Mouse (Mus musculus) left cerebral cortex, adult 2 months (tissue): Measurements from ENCODE around the gene Nxn. TPM values are rescaled to one million over a fixed set of nuclear protein-coding genes. Genes with fewer than 3 reads are reported as not detected.

Experiments used
- DNase-seq, 2 experiments: peaks; one replicate each; pipeline ENCODE4 v3.0.0; 2021 to 2022; ENCODE audit warnings: low spot score in 2 of 2, mixed read lengths in 1 of 2; ENCODE audit errors: extremely low spot score in 1 of 2
- H3K27ac ChIP-seq: fragments of 200-600 bp; 2 replicates; pipeline ENCODE4 v1.8.1; 2022
- H3K4me3 ChIP-seq: fragments of 200-600 bp; 2 replicates; pipeline ENCODE4 v1.8.1; 2022
- CTCF ChIP-seq: fragments of 200-600 bp; IDR thresholded peaks from 2 replicates; pipeline ENCODE4 v1.8.1; 2022; ENCODE audit warnings: antibody characterized with exemption, mild to moderate bottlenecking, moderate library complexity
- intact Hi-C: fragments of 180-260 bp; cut with DNase I; formaldehyde crosslinking; loops from one replicate; pipeline ENCODE4 v1.15.1; 2025
- total RNA-seq, 2 experiments: library from RNA; stranded (reverse); gene quantifications; 2 replicates each; pipeline ENCODE4 v1.2.3; 2021

The Nxn gene
- total RNA-seq, 2 experiments from 2014 or later: 11.2 TPM

DNA sequence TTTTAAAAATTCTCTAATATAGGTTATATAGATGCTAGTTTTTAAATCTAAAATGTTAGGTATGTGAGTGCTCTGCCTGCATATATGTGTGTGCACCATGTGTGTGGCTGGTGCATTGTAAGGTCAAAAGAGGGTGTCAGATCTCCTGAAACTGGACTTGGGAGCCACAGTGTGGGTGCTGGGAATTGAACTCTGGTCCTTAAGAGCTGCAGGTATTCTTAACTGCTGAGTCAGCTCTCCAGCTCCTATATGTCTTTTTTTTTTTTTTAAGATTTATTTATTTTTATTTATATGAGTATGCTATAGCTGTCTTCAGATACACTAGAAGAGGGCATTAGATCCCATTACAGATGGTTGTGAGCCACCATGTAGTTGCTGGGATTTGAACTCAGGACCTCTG lies 152.5 kb downstream of the Nxn start:
- no peak for DNase-seq
- no peak for TF ChIP-seq CTCF
- intact Hi-C loops: no loop called here

DNA sequence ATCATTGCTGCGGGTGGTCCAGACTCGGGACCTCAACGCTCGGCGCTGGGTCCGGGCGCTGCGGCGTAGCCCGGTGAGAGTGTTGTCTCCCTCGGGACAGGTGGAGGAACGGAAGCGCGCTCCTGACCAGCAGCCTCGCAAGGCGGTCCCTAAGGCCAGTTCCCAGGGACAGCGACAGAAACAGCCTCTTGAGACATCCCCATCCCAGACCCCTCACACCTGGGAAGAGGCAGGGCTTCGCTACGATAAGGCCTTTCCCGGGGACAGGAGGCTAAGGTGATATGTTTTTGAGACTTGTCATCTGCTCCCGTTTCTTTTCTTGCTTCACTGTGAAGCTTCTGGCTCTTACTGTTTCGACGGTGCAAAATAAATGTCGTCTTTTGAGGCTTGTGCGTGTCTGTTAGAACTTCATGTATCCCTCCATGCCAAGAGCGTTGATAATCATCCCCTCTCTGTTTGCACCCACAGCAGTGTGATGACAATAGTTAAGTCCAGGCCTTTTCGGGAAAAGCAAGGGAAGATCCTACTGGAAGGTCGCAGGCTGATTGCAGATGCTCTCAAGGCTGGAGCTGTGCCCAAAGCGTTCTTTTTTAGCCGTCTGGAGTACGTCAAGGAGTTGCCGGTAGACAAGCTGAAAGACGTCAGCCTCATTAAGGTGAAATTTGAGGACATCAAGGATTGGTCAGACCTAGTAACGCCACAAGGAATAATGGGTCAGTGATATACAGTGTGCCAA lies 155.0 kb downstream of the Nxn start:
- no peak for DNase-seq
- TF ChIP-seq CTCF: no peak
- H3K27ac ChIP-seq: peak overlapping the region; percentile 86
- intact Hi-C loops: no loop called here
- H3K4me3 ChIP-seq: peak overlapping the region; percentile 91

More for the DNA sequence above, 152.5 kb downstream of the Nxn start:
- H3K27ac ChIP-seq: no peak overlapping the region
- H3K4me3 ChIP-seq: no peak overlapping the region

DNA sequence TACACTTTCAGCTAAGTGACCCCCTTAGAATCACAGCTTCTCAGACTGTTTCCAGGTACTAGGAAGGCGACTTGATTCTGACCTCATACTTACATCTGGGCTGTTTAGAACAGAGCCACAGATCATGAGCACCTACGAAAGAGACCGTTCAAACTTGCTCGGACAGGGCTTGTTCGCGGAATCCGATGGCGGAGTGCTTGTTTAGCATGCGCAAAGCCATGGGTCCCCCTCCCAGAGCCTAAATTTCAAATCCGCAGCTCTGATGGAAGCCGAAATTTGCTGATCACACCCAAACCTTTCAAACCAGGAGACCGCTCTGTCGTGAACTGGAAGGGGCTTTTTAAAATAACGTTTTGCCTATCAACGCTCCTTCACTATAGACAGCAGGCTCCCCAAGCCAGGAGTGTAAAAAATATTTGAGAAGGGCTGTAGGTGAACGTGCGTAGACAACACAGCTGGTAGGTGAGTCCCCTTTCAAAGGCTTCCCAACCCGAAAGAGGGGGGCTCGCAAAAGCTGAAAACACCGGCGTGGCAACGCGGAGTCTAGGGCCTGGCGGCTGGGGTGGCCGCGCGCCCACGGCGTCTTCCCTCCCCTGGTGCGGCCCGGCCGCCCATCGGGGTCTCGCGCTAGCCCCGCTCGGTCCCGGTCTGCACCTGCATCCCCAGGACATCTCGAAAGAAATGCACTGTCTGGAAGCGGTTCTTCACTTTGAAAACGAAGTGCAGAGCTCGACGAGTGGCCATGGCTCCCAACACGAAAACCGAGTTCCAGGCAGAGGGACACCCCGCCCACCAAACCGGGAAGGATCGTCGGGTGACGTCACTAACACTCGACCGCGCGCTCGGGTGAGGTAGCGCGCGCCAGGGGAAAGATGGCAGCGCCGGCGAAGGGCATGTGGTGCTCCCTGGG lies 155.8 kb downstream of the Nxn start, which contains the start of the genes Mrm3 and Glod4:
Mrm3 (plus strand) TSS at position 815 of the 910 bp plus-strand sequence.
Glod4 (minus strand) TSS at position 825 of the 910 bp plus-strand sequence.
- intact Hi-C loops: no loop called here
- H3K4me3 ChIP-seq: peak within 1 kb of the TSS; percentile 91
- H3K27ac ChIP-seq: peak within 1 kb of the TSS; percentile 86
- no peak for TF ChIP-seq CTCF
- DNase-seq: peak; percentile 91 to 95

DNA sequence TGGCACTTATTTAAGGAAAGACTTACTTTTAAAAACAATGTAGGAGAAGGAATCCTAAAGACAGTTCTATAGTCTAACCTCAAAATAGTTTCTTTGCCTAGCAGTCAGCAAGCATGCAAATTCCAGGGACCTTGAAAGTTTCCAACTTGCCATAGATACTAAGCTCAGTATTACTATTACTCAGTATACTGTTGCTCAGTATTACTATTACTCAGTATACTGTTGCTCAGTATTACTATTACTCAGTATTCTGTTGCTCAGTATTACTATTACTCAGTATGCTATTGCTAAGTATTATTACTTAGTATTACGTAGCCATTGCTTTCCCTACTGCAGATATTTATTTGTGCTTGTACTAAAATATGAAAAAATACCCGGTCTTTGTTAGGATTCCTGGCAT lies 159.2 kb downstream of the Nxn start:
- no peak for DNase-seq
- intact Hi-C loops: no loop called here

DNA sequence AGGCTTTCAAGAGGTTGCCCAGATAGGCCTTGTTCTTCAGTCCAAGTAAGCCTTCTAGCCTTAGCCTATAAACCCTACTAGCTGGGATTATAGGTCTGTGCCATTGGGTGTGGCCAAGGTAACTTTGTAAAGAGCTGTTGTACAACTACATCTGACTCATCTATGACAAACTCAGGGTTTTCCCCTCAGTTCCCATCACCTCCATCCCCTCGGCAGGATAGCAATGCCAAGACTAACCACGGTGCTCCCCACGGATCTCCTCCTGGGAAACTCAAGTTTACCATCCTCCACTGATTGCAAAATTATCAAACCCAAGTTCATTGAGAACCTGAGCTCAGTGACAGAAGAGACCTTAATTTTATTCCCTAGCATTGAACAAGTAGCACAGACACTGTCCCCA lies 162.8 kb downstream of the Nxn start:
- Histone ChIP-seq H3K4me3 (no peak overlapping the region), H3K27ac (no peak overlapping the region; the same call in 1 of the 2 replicates)
- intact Hi-C loops: no loop called here
- TF ChIP-seq CTCF: no peak
- DNase-seq: no peak

More for the DNA sequence above, 159.2 kb downstream of the Nxn start:
- no peak overlapping the region for H3K4me3 ChIP-seq
- no peak for TF ChIP-seq CTCF
- no peak overlapping the region for H3K27ac ChIP-seq

DNA sequence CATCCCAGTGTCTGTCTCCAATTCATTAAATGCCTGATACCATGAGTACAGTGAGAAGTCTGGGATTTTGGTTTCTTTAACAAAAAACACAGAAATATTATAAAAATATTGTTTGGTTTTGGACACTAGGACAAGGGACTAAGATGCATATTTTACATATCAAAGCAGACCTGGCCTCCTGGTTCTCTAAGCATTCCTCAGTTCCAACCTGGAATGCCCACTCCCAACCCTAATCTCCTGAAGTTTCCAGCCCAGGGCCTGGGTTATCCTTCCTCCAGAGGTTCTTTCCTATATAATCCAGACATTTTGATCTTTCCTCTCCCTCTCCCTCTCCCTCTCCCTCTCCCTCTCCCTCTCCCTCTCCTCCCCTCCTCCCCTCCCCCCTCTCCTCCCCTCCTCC lies 173.9 kb downstream of the Nxn start:
- no peak overlapping the region for H3K4me3 ChIP-seq
- no peak overlapping the region for H3K27ac ChIP-seq
- no peak for DNase-seq
- no peak for TF ChIP-seq CTCF
- intact Hi-C loops: no loop called here

DNA sequence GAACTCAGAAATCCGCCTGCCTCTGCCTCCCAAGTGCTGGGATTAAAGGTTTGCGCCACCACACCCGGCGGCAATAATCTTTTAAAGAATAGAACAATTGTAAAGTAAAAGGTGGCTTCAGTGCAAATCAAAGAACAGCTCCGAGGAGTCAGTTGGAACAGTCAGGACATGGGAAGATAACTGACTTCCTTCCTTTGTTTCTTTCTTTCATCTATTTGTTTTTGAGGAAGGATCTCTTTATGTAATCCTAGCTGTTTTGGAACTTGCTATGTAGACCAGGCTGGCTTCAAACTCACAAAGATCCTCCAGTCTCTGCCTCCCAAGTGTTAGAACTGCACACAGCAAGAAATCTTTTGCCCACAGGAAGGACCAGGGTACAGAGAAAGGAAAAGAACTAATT lies 174.3 kb downstream of the Nxn start:
- no peak overlapping the region for H3K27ac ChIP-seq
- H3K4me3 ChIP-seq: no peak overlapping the region
- TF ChIP-seq CTCF: no peak
- intact Hi-C loops: no loop called here
- no peak for DNase-seq

DNA sequence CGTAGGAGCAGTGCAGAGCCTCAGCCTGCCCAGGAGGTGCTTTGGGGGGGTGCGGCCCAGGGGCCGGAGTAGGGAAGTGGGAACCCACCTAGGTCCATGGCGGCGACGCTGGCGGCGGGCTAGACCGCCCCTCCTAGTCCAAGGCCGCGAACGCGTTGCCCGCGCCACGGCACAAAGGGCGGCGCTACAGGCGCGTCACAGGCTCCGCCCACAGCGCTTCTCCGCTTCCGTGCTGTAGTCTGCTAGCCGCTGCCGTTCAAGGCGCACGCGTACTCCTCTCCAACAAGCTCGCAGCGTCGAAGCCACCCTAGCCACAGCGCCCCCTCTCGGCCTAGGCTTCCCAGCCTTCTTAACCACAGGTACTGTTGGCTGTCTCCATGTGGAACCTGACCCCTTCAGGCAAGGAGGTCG lies 181.5 kb downstream of the Nxn start, which contains the start of the genes Dbil5 and Gemin4:
Dbil5 (plus strand) TSS at position 219 of the 411 bp plus-strand sequence.
Gemin4 (minus strand) TSS at position 275 of the 411 bp plus-strand sequence.
- H3K4me3 ChIP-seq: peak within 1 kb of the TSS; percentile 89
- intact Hi-C loops: no loop called here
- peak within 1 kb of the TSS; percentile 94 for H3K27ac ChIP-seq
- DNase-seq: peak; percentile 95 to 97
- peak; percentile 94 for TF ChIP-seq CTCF

DNA sequence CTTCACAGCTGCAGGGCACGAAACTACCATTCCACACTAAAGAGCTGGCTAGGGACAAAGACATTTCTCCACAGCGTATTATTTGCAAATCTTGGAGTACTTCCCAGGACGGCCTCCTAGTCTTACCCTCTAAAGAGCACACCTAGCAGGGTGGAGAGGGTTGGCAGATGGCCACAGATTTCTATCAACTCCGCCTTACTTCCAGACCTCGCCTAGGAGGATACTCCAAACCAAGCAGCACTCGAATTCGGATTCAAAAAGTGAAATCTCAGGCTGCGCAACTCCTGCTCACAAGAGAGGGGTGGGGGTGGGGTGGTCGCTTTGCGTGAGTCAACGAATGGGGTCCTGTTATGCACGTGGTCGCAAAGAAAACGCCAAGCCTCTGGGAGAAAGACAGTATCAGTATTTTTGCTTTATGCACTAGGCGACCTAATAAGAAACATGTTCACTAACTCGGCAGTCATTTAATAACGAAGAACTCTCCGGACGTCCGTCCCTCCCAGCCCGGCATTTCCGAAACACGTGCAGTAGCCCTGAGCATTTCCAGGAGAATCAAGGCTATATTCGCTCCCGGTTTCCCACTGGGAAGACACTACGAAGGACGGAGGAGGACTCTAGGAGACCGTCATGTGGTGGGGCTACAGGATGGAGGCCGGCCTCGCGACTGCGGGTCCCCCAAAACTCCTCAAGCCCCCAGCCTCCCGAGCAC lies 182.1 kb downstream of the Nxn start:
- Histone ChIP-seq H3K4me3 (peak overlapping the region; percentile 89), H3K27ac (peak overlapping the region; percentile 94)
- TF ChIP-seq CTCF: no peak
- intact Hi-C loops: no loop called here
- DNase-seq: peak in 1 of 2 experiments; percentile 22

DNA sequence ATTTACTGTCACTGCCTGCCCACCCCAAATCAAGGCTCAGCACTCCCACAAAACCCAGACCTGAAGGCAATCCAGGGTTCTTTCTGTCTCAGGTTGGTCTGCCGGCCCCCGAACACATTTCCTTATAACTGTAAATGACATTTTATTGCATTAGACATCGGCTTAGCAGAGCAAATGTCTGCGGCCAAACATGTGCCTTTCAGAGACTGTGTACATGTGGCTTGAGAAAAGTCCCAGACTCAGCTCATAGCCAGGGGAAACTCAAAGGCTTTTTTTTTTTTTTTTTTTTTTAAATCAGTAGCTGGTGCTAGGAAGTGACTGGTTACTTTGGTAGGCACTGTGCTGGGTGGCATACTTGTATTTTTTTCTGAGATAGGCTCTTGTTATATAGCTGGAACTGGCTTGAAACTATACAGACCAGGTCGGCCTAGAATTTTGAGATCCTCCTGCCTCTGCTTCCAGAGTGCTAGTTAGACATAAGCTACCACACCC lies 182.8 kb downstream of the Nxn start:
- DNase-seq: no peak
- Histone ChIP-seq H3K27ac (no peak overlapping the region), H3K4me3 (no peak overlapping the region)
- no peak for TF ChIP-seq CTCF
- intact Hi-C loops: no loop called here

DNA sequence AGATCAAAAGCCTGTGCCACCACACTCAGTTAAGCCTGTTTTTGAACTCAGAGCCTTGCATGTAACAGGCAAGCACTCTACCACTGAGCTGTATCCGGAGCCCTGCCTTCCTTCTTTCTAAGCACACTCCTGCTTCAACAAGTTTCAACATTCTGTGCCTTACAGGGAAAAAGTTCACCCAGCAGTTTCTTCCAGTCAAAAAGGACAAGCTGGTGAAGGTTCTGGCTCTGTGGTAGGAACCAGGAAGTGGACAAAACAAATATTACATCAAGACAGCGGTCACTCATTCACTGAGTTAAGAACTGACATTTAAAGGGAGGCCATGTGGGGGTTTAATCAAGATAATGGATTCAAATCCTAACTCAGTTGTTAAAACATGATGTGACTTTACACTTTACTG lies 183.9 kb downstream of the Nxn start:
- no peak for DNase-seq
- no peak for TF ChIP-seq CTCF
- Histone ChIP-seq H3K27ac (no peak overlapping the region), H3K4me3 (no peak overlapping the region)
- intact Hi-C loops: no loop called here
